Mouse (Mus musculus): Measurements from ENCODE around the gene Abtb1. TPM values are rescaled to one million over a fixed set of nuclear protein-coding genes. Genes with fewer than 3 reads are reported as not detected.

Abtb1 gene
- 47.9 and 64.6 TPM in 2 replicates for polyA plus RNA-seq (2012; rRNA removed)

DNA sequence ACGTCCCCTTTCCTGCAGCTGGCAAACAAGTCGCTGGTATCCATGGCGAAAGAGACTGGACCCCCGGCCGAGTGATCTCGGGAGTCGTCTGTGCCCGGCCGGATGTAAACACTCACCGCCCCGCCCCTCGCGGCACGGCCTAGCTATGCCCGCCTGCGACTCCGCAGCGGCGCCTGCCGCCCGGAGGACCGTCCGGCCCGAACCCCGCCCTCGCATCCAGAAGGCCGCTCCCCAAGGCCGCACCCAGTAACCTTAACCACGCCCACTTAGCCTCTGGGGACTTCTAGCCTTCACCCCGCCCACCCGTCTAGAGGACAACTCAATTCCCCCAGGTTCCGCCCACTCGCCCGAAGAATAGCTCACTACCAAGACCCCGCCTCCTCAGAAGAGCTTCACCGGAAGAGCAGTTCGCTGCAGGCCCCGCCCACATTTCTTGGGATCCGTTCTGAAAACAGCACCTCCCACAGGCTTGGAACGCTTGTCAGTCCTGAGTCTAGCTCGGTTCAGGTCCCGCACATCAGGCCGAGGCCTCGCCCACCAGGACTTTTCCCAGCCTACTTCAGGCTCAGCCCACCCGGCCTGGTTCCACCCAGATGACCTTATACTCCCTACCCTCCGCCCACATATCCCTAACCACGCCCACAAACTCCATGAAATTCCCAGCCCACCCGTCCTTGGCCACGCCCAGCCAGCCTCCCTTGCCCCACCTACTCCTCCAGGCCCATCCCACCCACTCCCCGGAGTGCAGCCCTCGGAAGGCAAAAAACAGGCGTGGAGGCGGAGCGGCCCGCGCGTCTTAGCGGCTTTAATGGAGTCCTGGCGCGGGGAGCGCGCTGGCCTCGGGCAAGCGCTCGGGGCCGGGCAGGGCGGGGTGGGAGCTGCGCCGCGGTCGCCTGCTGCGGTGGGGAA, at the start of gene Abtb1:
Gene Abtb1 (minus strand): TSS at position 204 of the 909 bp plus-strand sequence.

DNA sequence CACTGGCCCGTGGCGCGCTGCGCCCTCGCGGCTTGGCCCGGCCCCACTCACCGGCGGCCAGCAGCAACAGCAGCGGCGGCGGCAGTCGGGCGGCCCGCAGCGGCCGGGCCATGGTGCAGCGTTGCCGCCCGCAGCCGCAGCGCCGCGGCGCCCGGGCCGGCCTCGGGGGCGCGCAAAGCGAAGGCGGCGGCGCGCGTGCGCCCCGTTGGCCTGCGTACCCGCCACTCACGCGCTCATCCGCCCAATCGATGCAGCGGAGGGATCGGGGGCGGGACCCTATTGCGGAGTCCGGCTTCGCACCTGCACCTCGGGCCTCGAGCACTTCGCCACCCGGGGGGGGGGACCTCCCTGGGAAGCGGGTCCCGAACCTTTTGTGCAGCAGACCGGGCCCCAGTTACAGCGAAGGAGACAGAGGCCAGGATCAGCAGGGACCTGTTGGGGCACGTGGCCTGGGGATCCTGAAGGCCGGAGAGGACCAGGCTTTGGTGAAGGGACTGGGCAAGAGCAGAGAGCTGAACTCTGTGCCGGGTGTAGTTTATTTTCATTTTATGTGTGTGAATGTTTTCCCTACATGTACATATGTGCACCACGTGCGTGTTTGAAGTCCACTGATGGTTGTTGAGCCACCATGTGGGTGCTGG, 33.2 kb upstream of the Abtb1 start, which contains the start of gene Podxl2:
Gene Podxl2 (minus strand): TSS at position 177 of the 641 bp plus-strand sequence.

Other genes starting within 250 kb of the Abtb1 start
- 0.29 TPM in 1 of 2 replicates, not detected in the other for gene Kbtbd12, start 204.0 kb downstream of the Abtb1 start, polyA plus RNA-seq (2012; rRNA removed)
- gene Mgll, start 117.6 kb downstream of the Abtb1 start, polyA plus RNA-seq (2012; rRNA removed): 66.0 and 78.1 TPM in 2 replicates
- gene Podxl2, start 33.1 kb upstream of the Abtb1 start, polyA plus RNA-seq (2012; rRNA removed): 17.9 and 32.3 TPM in 2 replicates
- gene Mcm2, start 56.8 kb upstream of the Abtb1 start, polyA plus RNA-seq (2012; rRNA removed): 8.2 and 9.3 TPM in 2 replicates
- gene Tpra1, start 60.3 kb upstream of the Abtb1 start, polyA plus RNA-seq (2012; rRNA removed): 99.3 and 112 TPM in 2 replicates

Data from stomach, adult 2 months (tissue).